Mouse (Mus musculus) monocyte, adult 59 days (primary cell): ENCODE measurements around the gene Clk2. TPM values are rescaled to one million over a fixed set of nuclear protein-coding genes. Genes with fewer than 3 reads are reported as not detected.

Source experiments
- total RNA-seq, 2 experiments: library from RNA; stranded (reverse); gene quantifications; one replicate each; pipeline ENCODE4 v1.2.4; 2023

The Clk2 gene
- total RNA-seq: 10 to 100 TPM; 79.1 to 83.2 TPM

GRCm38 (mm10) chr3:89164506-89165267 lies at the start of gene Clk2:
TSS of gene Clk2 (plus strand) at chr3:89164795.

DNA sequence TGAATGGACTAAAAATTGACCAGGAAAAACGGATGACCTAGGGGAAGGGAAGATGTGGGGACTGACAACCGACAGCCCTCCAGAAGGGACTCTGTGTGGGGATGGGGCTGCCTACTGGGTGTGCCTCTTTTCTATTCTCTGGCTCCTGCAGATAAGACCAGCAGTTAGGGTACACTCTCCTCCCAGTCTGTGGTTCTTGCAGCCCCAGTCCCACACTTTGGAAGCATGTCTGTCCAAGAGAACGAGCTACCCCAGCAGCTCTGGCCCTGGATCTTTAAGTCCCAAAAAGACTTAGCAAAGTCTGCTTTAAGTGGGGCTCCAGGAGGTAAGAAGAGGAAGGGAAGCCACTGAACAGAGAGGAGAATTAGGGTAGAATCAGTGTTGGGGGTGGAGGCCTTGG lies 28.6 kb upstream of the Clk2 start, which contains the start of gene Pklr:
Pklr (plus strand) TSS at position 185 of the 400 bp plus-strand sequence.

DNA sequence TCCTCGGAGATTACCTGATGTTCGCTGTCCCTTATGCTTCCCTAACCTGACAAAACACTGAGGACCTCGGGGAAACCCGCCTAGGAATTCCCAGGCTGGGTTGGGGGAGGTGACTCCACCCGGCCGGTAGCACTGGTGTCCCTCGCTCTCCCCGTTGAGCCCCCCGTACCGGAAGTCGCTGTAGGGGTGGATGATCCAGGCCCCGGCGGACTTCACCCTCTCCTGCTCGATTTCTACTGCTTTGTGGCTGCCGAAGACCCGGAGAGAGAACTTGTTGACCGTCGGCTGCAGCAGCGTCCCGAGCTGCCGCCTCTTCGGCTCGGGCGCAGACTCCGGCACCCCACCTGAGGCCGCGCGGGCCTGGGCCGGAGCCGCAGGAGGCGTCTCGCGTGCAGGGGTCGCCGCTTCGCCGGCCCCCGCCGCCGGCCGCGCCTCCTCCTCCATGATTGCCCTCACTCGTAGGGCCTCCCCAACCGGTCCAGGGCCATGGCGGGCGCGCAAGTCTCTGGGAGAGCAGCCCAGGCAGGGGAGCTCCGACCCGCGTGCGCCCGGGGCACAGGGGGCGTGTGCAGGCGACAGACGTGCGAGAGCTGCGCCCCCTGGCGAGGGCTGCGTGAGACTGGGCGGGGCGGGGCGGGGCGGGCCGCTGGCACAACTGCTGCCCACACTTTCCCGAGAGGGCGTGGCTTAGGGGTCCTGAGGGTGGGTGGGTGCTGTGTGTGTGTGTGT lies 4.8 kb upstream of the Clk2 start, which contains the start of gene Hcn3:
Hcn3 (minus strand) TSS at position 581 of the 729 bp plus-strand sequence.

GRCm38 (mm10) chr3:89177242-89178106 lies 12.9 kb downstream of the Clk2 start, which contains the start of gene Scamp3:
TSS of gene Scamp3 (plus strand) at chr3:89177473.

DNA sequence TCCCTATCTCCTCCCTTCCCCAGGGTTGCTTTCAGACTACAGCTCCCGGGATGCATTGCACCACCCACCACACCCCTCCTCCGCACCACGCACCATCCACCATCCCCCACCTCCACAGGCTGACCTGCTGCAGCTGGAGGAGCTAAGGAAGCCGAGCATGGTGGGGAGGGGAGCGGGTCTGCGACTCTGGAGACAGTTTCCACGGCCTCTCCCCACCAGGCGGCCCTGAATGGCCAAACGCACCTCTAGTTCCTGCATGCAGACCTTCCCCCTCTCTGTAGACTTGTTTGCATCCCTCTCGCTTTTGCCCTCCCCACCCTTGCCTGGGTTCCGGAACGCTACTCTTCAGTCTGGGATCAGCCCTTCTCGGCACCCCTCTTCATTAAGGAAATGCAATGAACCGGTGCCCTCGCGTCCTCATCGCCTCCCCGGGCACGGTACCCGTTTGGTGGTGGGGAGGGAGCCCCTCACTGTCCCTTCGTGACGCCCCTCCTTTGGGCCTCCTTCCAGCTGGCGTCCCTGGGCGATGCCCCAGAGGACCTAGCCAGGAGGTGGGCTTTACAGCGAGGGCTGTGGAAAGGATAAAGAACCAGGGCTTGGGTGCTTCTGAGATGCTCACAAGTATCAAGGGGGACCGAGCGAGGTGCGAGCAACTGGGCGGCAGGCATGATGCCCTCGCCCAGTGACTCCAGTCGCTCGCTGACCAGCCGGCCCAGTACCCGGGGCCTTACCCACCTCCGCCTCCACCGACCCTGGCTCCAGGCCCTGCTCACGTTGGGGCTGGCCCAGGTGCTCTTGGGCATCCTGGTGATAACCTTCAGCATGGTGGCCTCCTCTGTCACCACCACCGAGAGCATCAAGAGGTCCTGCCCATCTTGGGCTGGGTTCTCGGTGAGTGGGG lies 18.7 kb downstream of the Clk2 start, which contains the start of gene Fam189b:
Fam189b (plus strand) TSS at position 86 of the 901 bp plus-strand sequence.

DNA sequence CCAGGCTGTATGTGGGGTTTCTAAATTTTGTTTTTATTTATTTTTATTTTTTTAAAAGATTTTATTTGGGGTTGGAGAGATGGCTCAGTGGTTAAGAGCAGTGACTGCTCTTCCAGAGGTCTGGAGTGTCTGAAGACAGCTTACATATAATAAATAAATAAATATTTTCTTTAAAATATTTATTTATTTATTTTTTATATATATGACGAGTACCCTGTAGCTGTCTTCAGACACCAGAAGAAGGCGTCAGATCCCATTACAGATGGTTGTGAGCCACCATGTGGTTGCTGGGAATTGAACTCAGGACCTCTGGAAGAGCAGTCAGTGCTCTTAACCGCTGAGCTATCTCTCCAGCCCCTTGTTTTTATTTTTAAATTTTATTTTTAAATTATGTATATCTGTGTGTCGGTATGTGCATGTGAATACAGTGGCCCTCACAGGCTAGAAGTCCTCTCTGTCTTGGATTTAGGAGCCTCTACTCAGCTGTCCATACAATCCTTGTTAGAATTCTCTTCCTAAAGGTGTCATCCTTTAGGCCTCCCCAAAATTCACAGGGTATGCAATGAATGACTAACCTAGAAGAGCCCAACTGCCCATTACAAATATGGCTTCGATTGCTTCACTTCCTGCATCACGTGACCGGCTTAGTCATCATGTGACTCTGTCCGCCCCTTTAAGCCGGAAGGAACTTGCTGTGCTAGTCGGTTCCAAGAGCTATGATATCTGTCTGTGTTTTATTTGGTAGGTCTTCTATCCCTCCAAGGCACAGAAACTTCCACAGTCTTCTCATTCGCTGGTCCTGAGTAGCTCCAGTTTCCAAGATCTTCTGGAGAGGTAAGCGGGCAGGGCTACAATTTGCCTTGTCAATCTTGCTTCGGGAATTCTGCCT lies 37.9 kb downstream of the Clk2 start, which contains the start of gene Gba:
Gba (plus strand) TSS at position 676 of the 889 bp plus-strand sequence.

DNA sequence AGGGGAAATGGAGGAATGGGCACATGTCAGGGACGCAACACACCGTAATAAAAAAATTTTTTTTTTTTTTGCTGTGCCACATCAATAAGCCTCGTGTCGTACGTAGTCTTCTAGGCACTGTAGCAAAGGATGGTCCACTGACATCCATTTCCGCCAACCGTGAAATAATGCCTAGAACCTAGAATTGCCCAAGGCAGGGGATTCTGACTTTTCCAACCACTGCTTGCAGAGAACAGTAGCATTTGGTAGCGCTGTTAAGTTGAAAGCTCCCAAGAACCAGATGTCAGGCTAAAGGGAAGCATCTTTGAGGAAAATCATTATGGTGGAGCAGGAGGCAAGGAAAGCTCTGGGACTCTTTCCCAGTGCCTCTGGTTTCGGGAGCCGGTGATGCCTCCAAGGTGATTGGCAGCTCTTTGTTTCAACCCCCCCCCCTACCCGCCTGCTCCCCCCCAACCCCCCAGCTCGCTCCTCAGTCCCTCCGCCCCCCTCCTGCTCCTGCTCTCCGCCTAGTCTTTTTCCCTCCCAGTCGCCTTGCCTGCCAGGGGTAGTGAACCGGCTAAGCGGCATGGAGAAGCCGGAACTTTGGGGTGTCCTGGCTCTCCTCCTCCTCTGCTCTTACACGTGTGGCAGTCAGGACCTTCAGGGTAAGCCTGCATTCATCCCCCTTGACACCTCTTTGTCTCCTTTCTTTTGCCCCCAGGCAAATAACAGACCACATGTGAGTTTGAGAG lies 50.3 kb downstream of the Clk2 start, which contains the start of gene Thbs3:
Thbs3 (plus strand) TSS at position 500 of the 731 bp plus-strand sequence.

Other genes starting within 250 kb of the Clk2 start
- gene Ash1l, start 214.2 kb upstream of the Clk2 start, total RNA-seq: 10 to 100 TPM; 56.5 to 59.4 TPM
- gene Dap3, start 213.6 kb upstream of the Clk2 start, total RNA-seq: 10 to 100 TPM; 42.3 to 47.0 TPM
- gene Rusc1, start 71.5 kb upstream of the Clk2 start, total RNA-seq: 10 to 100 TPM; 32.8 to 34.0 TPM
- not detected for gene Gm43738, start 63.7 kb upstream of the Clk2 start, total RNA-seq
- 10 to 100 TPM; 34.8 to 48.9 TPM for gene Fdps, start 62.8 kb upstream of the Clk2 start, total RNA-seq
- not detected for gene Pklr, start 28.7 kb upstream of the Clk2 start, total RNA-seq
- under 1 TPM in 1 of 2 experiments, not detected in 1; 0.31 TPM for gene Hcn3, start 4.6 kb upstream of the Clk2 start, total RNA-seq
- gene Scamp3, start 12.7 kb downstream of the Clk2 start, total RNA-seq: 10 to 100 TPM; 82.3 TPM
- gene Fam189b, start 18.3 kb downstream of the Clk2 start, total RNA-seq: 10 to 100 TPM; 12.2 to 13.0 TPM
- 100 to 1,000 TPM; 109 to 114 TPM for gene Gba, start 38.1 kb downstream of the Clk2 start, total RNA-seq
- gene Thbs3, start 50.4 kb downstream of the Clk2 start, total RNA-seq: 1 to 10 TPM; 5.2 to 6.8 TPM
- gene Mtx1, start 62.3 kb downstream of the Clk2 start, total RNA-seq: 10 to 100 TPM; 84.0 to 86.7 TPM
- not detected for gene Muc1, start 64.3 kb downstream of the Clk2 start, total RNA-seq
- gene Krtcap2, start 81.2 kb downstream of the Clk2 start, total RNA-seq: 100 to 1,000 TPM in 1 of 2 experiments, 10 to 100 TPM in 1; 82.1 to 104 TPM
- 1 to 10 TPM in 1 of 2 experiments, under 1 TPM in 1; 0.18 to 1.1 TPM for gene Trim46, start 81.5 kb downstream of the Clk2 start, total RNA-seq
- gene Dpm3, start 94.6 kb downstream of the Clk2 start, total RNA-seq: 10 to 100 TPM; 65.3 to 74.1 TPM
- gene Slc50a1, start 105.8 kb downstream of the Clk2 start, total RNA-seq: 10 to 100 TPM; 49.4 to 58.0 TPM
- gene Efna1, start 116.3 kb downstream of the Clk2 start, total RNA-seq: under 1 TPM in 1 of 2 experiments, not detected in 1; 0.55 TPM
- not detected for gene Efna3, start 158.2 kb downstream of the Clk2 start, total RNA-seq
- not detected for gene Efna4, start 173.2 kb downstream of the Clk2 start, total RNA-seq
- gene Adam15, start 185.2 kb downstream of the Clk2 start, total RNA-seq: 100 to 1,000 TPM; 163 to 179 TPM
- gene Dcst2, start 197.2 kb downstream of the Clk2 start, total RNA-seq: not detected
- not detected for gene Dcst1, start 200.5 kb downstream of the Clk2 start, total RNA-seq
- 100 to 1,000 TPM; 130 to 146 TPM for gene Zbtb7b, start 230.0 kb downstream of the Clk2 start, total RNA-seq
- not detected for gene Lenep, start 238.0 kb downstream of the Clk2 start, total RNA-seq
- gene Flad1, start 247.1 kb downstream of the Clk2 start, total RNA-seq: 10 to 100 TPM; 20.0 to 28.1 TPM